Mouse (Mus musculus) layer of hippocampus, adult 8-10 months (tissue): ENCODE results near the gene Psg19. TPM values are rescaled to one million over a fixed set of nuclear protein-coding genes. Genes with fewer than 3 reads are reported as not detected.

ENCODE experiments used
- DNase-seq, 2 experiments: peaks; one replicate each; pipeline ENCODE4 v3.0.0; 2022; ENCODE audit warnings: low spot score in 2 of 2
- total RNA-seq, 4 experiments: library from RNA; stranded (reverse); gene quantifications; 2 replicates each; pipeline ENCODE4 v1.2.4; 2022

The Psg19 gene
- total RNA-seq, 4 experiments from 2014 or later: not detected

DNA sequence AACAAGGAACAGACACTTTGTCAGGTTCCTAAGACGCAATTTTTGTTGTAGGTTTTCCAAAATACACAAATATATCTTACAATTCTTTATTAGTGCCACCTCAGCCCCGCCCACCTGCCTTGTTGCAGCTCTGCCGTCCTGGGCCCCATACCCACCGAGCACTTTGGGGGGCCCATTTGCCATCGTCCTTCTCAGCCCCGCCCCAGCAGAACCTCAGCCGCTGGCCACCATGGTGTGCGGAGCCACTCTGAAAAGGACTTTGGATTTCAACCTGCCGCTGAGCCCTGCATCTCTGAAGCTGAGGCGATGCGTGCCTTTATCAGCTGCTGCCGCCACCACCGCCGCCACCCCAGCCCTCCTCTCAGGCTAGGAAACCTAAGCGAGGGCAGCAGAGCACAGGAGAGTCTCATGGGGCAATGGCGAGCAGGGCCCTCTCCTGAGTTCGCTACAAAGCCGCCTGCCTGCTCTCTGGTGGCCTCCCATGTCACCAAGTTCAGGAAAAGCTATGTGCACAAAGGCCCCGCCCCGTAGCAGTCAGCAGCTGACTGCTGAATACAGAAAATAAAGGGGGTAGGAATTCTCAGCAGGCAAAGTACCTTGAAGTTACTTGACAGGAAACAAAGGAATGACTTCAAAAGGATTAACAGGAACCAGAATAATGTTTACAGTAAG lies 52.0 kb downstream of the Psg19 start:
- no peak for DNase-seq

Other genes starting within 250 kb of the Psg19 start
- gene Psg27, start 231.2 kb downstream of the Psg19 start, total RNA-seq: not detected
- gene Psg23, start 182.0 kb downstream of the Psg19 start, total RNA-seq: not detected
- gene Psg21, start 141.8 kb downstream of the Psg19 start, total RNA-seq: not detected
- not detected for gene Psg20, start 112.3 kb downstream of the Psg19 start, total RNA-seq
- gene Psg22, start 80.4 kb downstream of the Psg19 start, total RNA-seq: not detected
- under 1 TPM in 1 of 4 experiments, not detected in 3; 0.14 TPM for gene Psg17, start 23.1 kb upstream of the Psg19 start, total RNA-seq
- 1 to 10 TPM; 1.9 to 2.6 (median 2.2) TPM for gene Mill2, start 41.4 kb upstream of the Psg19 start, total RNA-seq
- gene Pglyrp1, start 72.8 kb upstream of the Psg19 start, total RNA-seq: 10 to 100 TPM; 11.2 to 15.5 (median 13.4) TPM
- gene Ccdc61, start 111.9 kb upstream of the Psg19 start, total RNA-seq: 10 to 100 TPM in 2 of 4 experiments, 1 to 10 TPM in 2; 9.4 to 14.3 (median 11.4) TPM
- 10 to 100 TPM; 71.3 to 76.7 (median 74.6) TPM for gene Nova2, start 127.4 kb upstream of the Psg19 start, total RNA-seq
- gene Nanos2, start 188.9 kb upstream of the Psg19 start, total RNA-seq: 1 to 10 TPM in 1 of 4 experiments, under 1 TPM in 2, not detected in 1; 0.60 to 1.5 (median 0.91) TPM
- gene Mypop, start 192.7 kb upstream of the Psg19 start, total RNA-seq: 10 to 100 TPM; 42.4 to 49.6 (median 45.8) TPM
- 10 to 100 TPM; 47.6 to 49.2 (median 47.9) TPM for gene Irf2bp1, start 205.5 kb upstream of the Psg19 start, total RNA-seq
- not detected for gene Foxa3, start 225.0 kb upstream of the Psg19 start, total RNA-seq
- 100 to 1,000 TPM; 100 to 113 (median 109) TPM for gene Sympk, start 225.9 kb upstream of the Psg19 start, total RNA-seq